Mouse (Mus musculus): ENCODE data around the gene Lrp10.

The Lrp10 gene

GRCm38 (mm10) chr14:54430406-54431145, 33.4 kb upstream of the Lrp10 start:
- no peaks in the 10 kb centered on the region for H3K27me3 ChIP-seq (ENCODE audit: control insufficient read depth, insufficient read depth, low read length, poor library complexity, severe bottlenecking)
- H3K36me3 ChIP-seq (ENCODE audit: control insufficient read depth, insufficient read depth, low read length, poor library complexity, severe bottlenecking) = no peaks in the 10 kb centered on the region
- DNase-seq (ENCODE audit: low read depth, low spot score) = no peak

- no peak for DNase-seq (ENCODE audit: low read depth, low spot score)
Observed at GRCm38 (mm10) chr14:54431334-54432077, 32.4 kb upstream of the Lrp10 start, which contains the start of gene Mmp14. TSS of gene Mmp14 (plus strand) at chr14:54431612.

GRCm38 (mm10) chr14:54432078-54432836, 31.7 kb upstream of the Lrp10 start:
- DNase-seq (ENCODE audit: low read depth, low spot score) = peak; percentile 51
- Histone ChIP-seq H3K27me3 (ENCODE audit: control insufficient read depth, insufficient read depth, low read length, poor library complexity, severe bottlenecking) (no peaks in the 10 kb centered on the region), H3K36me3 (ENCODE audit: control insufficient read depth, insufficient read depth, low read length, poor library complexity, severe bottlenecking) (no peaks in the 10 kb centered on the region)

More at GRCm38 (mm10) chr14:54431334-54432077, 32.4 kb upstream of the Lrp10 start, which contains the start of gene Mmp14:
- H3K27me3 ChIP-seq (ENCODE audit: control insufficient read depth, insufficient read depth, low read length, poor library complexity, severe bottlenecking) = no peaks in the 10 kb centered on the region
- H3K36me3 ChIP-seq (ENCODE audit: control insufficient read depth, insufficient read depth, low read length, poor library complexity, severe bottlenecking) = no peaks in the 10 kb centered on the region

- Histone ChIP-seq H3K27me3 (ENCODE audit: control insufficient read depth, insufficient read depth, low read length, poor library complexity, severe bottlenecking) (no peaks in the 10 kb centered on the region), H3K36me3 (ENCODE audit: control insufficient read depth, insufficient read depth, low read length, poor library complexity, severe bottlenecking) (no peaks in the 10 kb centered on the region)
- DNase-seq (ENCODE audit: low read depth, low spot score) = no peak
Observed at GRCm38 (mm10) chr14:54432837-54433830, 30.8 kb upstream of the Lrp10 start.

GRCm38 (mm10) chr14:54433941-54434531, 29.9 kb upstream of the Lrp10 start:
- no peak for DNase-seq (ENCODE audit: low read depth, low spot score)
- Histone ChIP-seq H3K27me3 (ENCODE audit: control insufficient read depth, insufficient read depth, low read length, poor library complexity, severe bottlenecking) (no peaks in the 10 kb centered on the region), H3K36me3 (ENCODE audit: control insufficient read depth, insufficient read depth, low read length, poor library complexity, severe bottlenecking) (no peaks in the 10 kb centered on the region)

GRCm38 (mm10) chr14:54435194-54435918, 28.6 kb upstream of the Lrp10 start:
- Histone ChIP-seq H3K36me3 (ENCODE audit: control insufficient read depth, insufficient read depth, low read length, poor library complexity, severe bottlenecking) (no peaks in the 10 kb centered on the region), H3K27me3 (ENCODE audit: control insufficient read depth, insufficient read depth, low read length, poor library complexity, severe bottlenecking) (no peaks in the 10 kb centered on the region)
- DNase-seq (ENCODE audit: low read depth, low spot score) = no peak

GRCm38 (mm10) chr14:54439155-54439554, 24.8 kb upstream of the Lrp10 start:
- DNase-seq (ENCODE audit: low read depth, low spot score) = no peak
- Histone ChIP-seq H3K36me3 (ENCODE audit: control insufficient read depth, insufficient read depth, low read length, poor library complexity, severe bottlenecking) (no peaks in the 10 kb centered on the region), H3K27me3 (ENCODE audit: control insufficient read depth, insufficient read depth, low read length, poor library complexity, severe bottlenecking) (no peaks in the 10 kb centered on the region)

GRCm38 (mm10) chr14:54439610-54440009, 24.3 kb upstream of the Lrp10 start:
- H3K36me3 ChIP-seq (ENCODE audit: control insufficient read depth, insufficient read depth, low read length, poor library complexity, severe bottlenecking) = no peaks in the 10 kb centered on the region
- no peak for DNase-seq (ENCODE audit: low read depth, low spot score)
- H3K27me3 ChIP-seq (ENCODE audit: control insufficient read depth, insufficient read depth, low read length, poor library complexity, severe bottlenecking) = no peaks in the 10 kb centered on the region

- H3K27me3 ChIP-seq (ENCODE audit: control insufficient read depth, insufficient read depth, low read length, poor library complexity, severe bottlenecking) = no peaks in the 10 kb centered on the region
- H3K36me3 ChIP-seq (ENCODE audit: control insufficient read depth, insufficient read depth, low read length, poor library complexity, severe bottlenecking) = no peaks in the 10 kb centered on the region
- no peak for DNase-seq (ENCODE audit: low read depth, low spot score)
Observed at GRCm38 (mm10) chr14:54440538-54440937, 23.4 kb upstream of the Lrp10 start.

- no peak for DNase-seq (ENCODE audit: low read depth, low spot score)
- Histone ChIP-seq H3K27me3 (ENCODE audit: control insufficient read depth, insufficient read depth, low read length, poor library complexity, severe bottlenecking) (no peaks in the 10 kb centered on the region), H3K36me3 (ENCODE audit: control insufficient read depth, insufficient read depth, low read length, poor library complexity, severe bottlenecking) (no peaks in the 10 kb centered on the region)
Observed at GRCm38 (mm10) chr14:54441365-54441764, 22.6 kb upstream of the Lrp10 start.

- H3K27me3 ChIP-seq (ENCODE audit: control insufficient read depth, insufficient read depth, low read length, poor library complexity, severe bottlenecking) = no peaks in the 10 kb centered on the region
- H3K36me3 ChIP-seq (ENCODE audit: control insufficient read depth, insufficient read depth, low read length, poor library complexity, severe bottlenecking) = no peaks in the 10 kb centered on the region
- DNase-seq (ENCODE audit: low read depth, low spot score) = no peak
Observed at GRCm38 (mm10) chr14:54442548-54442947, 21.4 kb upstream of the Lrp10 start.

- Histone ChIP-seq H3K27me3 (ENCODE audit: control insufficient read depth, insufficient read depth, low read length, poor library complexity, severe bottlenecking) (no peaks in the 10 kb centered on the region), H3K36me3 (ENCODE audit: control insufficient read depth, insufficient read depth, low read length, poor library complexity, severe bottlenecking) (no peaks in the 10 kb centered on the region)
- no peak for DNase-seq (ENCODE audit: low read depth, low spot score)
Observed at GRCm38 (mm10) chr14:54443196-54443595, 20.7 kb upstream of the Lrp10 start.

All from splenic B cell, adult 2 months (primary cell).